Mouse (Mus musculus): Measurements from ENCODE around the gene Fgf14. TPM values are rescaled to one million over a fixed set of nuclear protein-coding genes. Genes with fewer than 3 reads are reported as not detected.

Fgf14 gene
- polyA plus RNA-seq, 1 experiment from 2014 or later: not detected

DNA sequence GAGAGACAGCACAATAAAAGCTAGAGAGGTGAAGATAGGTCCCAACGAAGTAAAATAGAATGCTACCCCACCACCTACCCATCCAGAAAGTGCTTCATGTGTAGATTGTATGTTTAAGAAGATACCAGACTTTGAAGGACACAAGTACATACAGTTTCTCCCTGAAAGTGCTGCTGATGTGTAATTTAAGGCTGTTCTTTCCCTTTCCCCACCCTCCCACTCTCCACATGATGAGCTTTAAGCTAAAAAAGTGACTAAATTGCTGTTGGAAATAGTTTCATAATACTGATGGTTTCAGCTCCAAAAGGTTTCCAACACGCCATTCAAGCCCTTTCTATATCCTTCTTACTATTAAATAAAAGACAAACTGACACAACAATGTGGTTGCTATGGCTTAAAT lies 63.5 kb downstream of the Fgf14 start:
- no peak for ATAC-seq (ENCODE audit: insufficient number of reproducible peaks, low FRiP score, low TSS enrichment, low read depth)
- H3K9ac ChIP-seq (ENCODE audit: low read length): no peak overlapping the region
- DNase-seq (ENCODE audit: low spot score): no peak
- no peak overlapping the region for H3K4me3 ChIP-seq (ENCODE audit: low read depth, low read length)
- 45% methylated on average over 2 of the region's 2 CpGs for WGBS
- H3K4me1 ChIP-seq (ENCODE audit: control insufficient read depth, insufficient read depth, low read length): no peaks in the 10 kb centered on the region
- H3K27ac ChIP-seq (replicated peaks; ENCODE audit: low read depth, low read length): no peak overlapping the region
- no peaks in the 10 kb centered on the region for H3K36me3 ChIP-seq (ENCODE audit: control insufficient read depth, insufficient read depth, low read length)
- no peak overlapping the region for H3K4me2 ChIP-seq (ENCODE audit: low read depth, severe bottlenecking)
- H3K27me3 ChIP-seq (ENCODE audit: control insufficient read depth, insufficient read depth, low read length): no peaks in the 10 kb centered on the region
- no peaks in the 10 kb centered on the region for H3K9me3 ChIP-seq (ENCODE audit: control insufficient read depth, low read length)

GRCm38 (mm10) chr14:124606036-124606711 lies 70.8 kb downstream of the Fgf14 start:
- Histone ChIP-seq H3K27me3 (ENCODE audit: control insufficient read depth, insufficient read depth, low read length) (no peaks in the 10 kb centered on the region), H3K4me3 (ENCODE audit: low read depth, low read length) (no peak overlapping the region), H3K4me2 (ENCODE audit: low read depth, severe bottlenecking) (no peak overlapping the region), H3K36me3 (ENCODE audit: control insufficient read depth, insufficient read depth, low read length) (no peaks in the 10 kb centered on the region), H3K27ac (replicated peaks; ENCODE audit: low read depth, low read length) (no peak overlapping the region), H3K4me1 (ENCODE audit: control insufficient read depth, insufficient read depth, low read length) (no peaks in the 10 kb centered on the region), H3K9ac (ENCODE audit: low read length) (no peak overlapping the region), H3K9me3 (ENCODE audit: control insufficient read depth, low read length) (no peaks in the 10 kb centered on the region)
- DNase-seq (ENCODE audit: low spot score) (no peak), ATAC-seq (ENCODE audit: insufficient number of reproducible peaks, low FRiP score, low TSS enrichment, low read depth) (no peak)
- WGBS: 94% methylated on average over 2 of the region's 2 CpGs

- 78% methylated on average over 1 of the region's 1 CpGs for WGBS
Observed at GRCm38 (mm10) chr14:124605031-124605743, 71.7 kb downstream of the Fgf14 start.

DNA sequence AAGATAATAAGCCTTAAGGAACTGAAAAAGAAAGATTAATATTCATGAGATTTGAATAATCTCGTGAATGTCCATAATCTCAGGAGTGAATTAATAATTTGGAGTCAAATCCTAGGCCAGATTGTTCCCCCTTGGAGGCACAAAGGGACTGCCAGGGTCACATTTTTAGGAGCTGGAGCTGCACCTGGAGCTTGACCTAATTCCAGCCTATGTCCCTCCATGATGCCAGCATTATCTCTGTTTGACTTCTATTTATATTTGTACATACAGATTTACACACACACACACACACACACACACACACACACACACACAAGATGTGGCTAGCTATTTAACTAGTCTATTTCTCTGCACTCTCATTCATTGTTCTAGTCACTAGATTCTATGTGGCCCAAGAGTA lies 100.4 kb downstream of the Fgf14 start:
- Histone ChIP-seq H3K9ac (ENCODE audit: low read length) (no peak overlapping the region), H3K36me3 (ENCODE audit: control insufficient read depth, insufficient read depth, low read length) (no peaks in the 10 kb centered on the region), H3K4me1 (ENCODE audit: control insufficient read depth, insufficient read depth, low read length) (no peaks in the 10 kb centered on the region), H3K4me2 (ENCODE audit: low read depth, severe bottlenecking) (no peak overlapping the region), H3K27me3 (ENCODE audit: control insufficient read depth, insufficient read depth, low read length) (no peaks in the 10 kb centered on the region), H3K27ac (replicated peaks; ENCODE audit: low read depth, low read length) (no peak overlapping the region), H3K4me3 (ENCODE audit: low read depth, low read length) (no peak overlapping the region), H3K9me3 (ENCODE audit: control insufficient read depth, low read length) (no peaks in the 10 kb centered on the region)
- WGBS: 79% methylated on average over 1 of the region's 1 CpGs
- ATAC-seq (ENCODE audit: insufficient number of reproducible peaks, low FRiP score, low TSS enrichment, low read depth): no peak
- no peak for DNase-seq (ENCODE audit: low spot score)

More at GRCm38 (mm10) chr14:124605031-124605743, 71.7 kb downstream of the Fgf14 start:
- DNase-seq (ENCODE audit: low spot score) (no peak), ATAC-seq (ENCODE audit: insufficient number of reproducible peaks, low FRiP score, low TSS enrichment, low read depth) (no peak)
- H3K27ac ChIP-seq (replicated peaks; ENCODE audit: low read depth, low read length): no peak overlapping the region
- no peak overlapping the region for H3K4me3 ChIP-seq (ENCODE audit: low read depth, low read length)
- no peaks in the 10 kb centered on the region for H3K9me3 ChIP-seq (ENCODE audit: control insufficient read depth, low read length)
- no peaks in the 10 kb centered on the region for H3K27me3 ChIP-seq (ENCODE audit: control insufficient read depth, insufficient read depth, low read length)
- no peaks in the 10 kb centered on the region for H3K4me1 ChIP-seq (ENCODE audit: control insufficient read depth, insufficient read depth, low read length)
- no peaks in the 10 kb centered on the region for H3K36me3 ChIP-seq (ENCODE audit: control insufficient read depth, insufficient read depth, low read length)
- H3K9ac ChIP-seq (ENCODE audit: low read length): no peak overlapping the region
- H3K4me2 ChIP-seq (ENCODE audit: low read depth, severe bottlenecking): no peak overlapping the region

GRCm38 (mm10) chr14:124575130-124575885 lies 101.6 kb downstream of the Fgf14 start:
- Histone ChIP-seq H3K4me1 (ENCODE audit: control insufficient read depth, insufficient read depth, low read length) (no peaks in the 10 kb centered on the region), H3K27ac (replicated peaks; ENCODE audit: low read depth, low read length) (no peak overlapping the region), H3K36me3 (ENCODE audit: control insufficient read depth, insufficient read depth, low read length) (no peaks in the 10 kb centered on the region), H3K4me2 (ENCODE audit: low read depth, severe bottlenecking) (no peak overlapping the region), H3K27me3 (ENCODE audit: control insufficient read depth, insufficient read depth, low read length) (no peaks in the 10 kb centered on the region), H3K9me3 (ENCODE audit: control insufficient read depth, low read length) (no peaks in the 10 kb centered on the region), H3K9ac (ENCODE audit: low read length) (no peak overlapping the region), H3K4me3 (ENCODE audit: low read depth, low read length) (no peak overlapping the region)
- 60% methylated on average over 1 of the region's 1 CpGs for WGBS
- DNase-seq (ENCODE audit: low spot score) (no peak), ATAC-seq (ENCODE audit: insufficient number of reproducible peaks, low FRiP score, low TSS enrichment, low read depth) (no peak)

GRCm38 (mm10) chr14:124566445-124566844 lies 110.5 kb downstream of the Fgf14 start:
- Histone ChIP-seq H3K4me1 (ENCODE audit: control insufficient read depth, insufficient read depth, low read length) (no peaks in the 10 kb centered on the region), H3K27ac (replicated peaks; ENCODE audit: low read depth, low read length) (no peak overlapping the region), H3K4me2 (ENCODE audit: low read depth, severe bottlenecking) (no peak overlapping the region), H3K9me3 (ENCODE audit: control insufficient read depth, low read length) (no peaks in the 10 kb centered on the region), H3K36me3 (ENCODE audit: control insufficient read depth, insufficient read depth, low read length) (no peaks in the 10 kb centered on the region), H3K27me3 (ENCODE audit: control insufficient read depth, insufficient read depth, low read length) (no peaks in the 10 kb centered on the region), H3K9ac (ENCODE audit: low read length) (no peak overlapping the region), H3K4me3 (ENCODE audit: low read depth, low read length) (no peak overlapping the region)
- WGBS: 86% methylated on average over 1 of the region's 1 CpGs
- DNase-seq (ENCODE audit: low spot score) (no peak), ATAC-seq (ENCODE audit: insufficient number of reproducible peaks, low FRiP score, low TSS enrichment, low read depth) (no peak)

- Histone ChIP-seq H3K4me1 (ENCODE audit: control insufficient read depth, insufficient read depth, low read length) (no peaks in the 10 kb centered on the region), H3K9me3 (ENCODE audit: control insufficient read depth, low read length) (no peaks in the 10 kb centered on the region), H3K36me3 (ENCODE audit: control insufficient read depth, insufficient read depth, low read length) (no peaks in the 10 kb centered on the region), H3K4me3 (ENCODE audit: low read depth, low read length) (no peak overlapping the region), H3K9ac (ENCODE audit: low read length) (no peak overlapping the region), H3K27ac (replicated peaks; ENCODE audit: low read depth, low read length) (no peak overlapping the region), H3K4me2 (ENCODE audit: low read depth, severe bottlenecking) (no peak overlapping the region), H3K27me3 (ENCODE audit: control insufficient read depth, insufficient read depth, low read length) (no peaks in the 10 kb centered on the region)
- WGBS: 82% methylated on average over 4 of the region's 4 CpGs
- DNase-seq (ENCODE audit: low spot score): no peak
- no peak for ATAC-seq (ENCODE audit: insufficient number of reproducible peaks, low FRiP score, low TSS enrichment, low read depth)
Observed at GRCm38 (mm10) chr14:124561544-124561943, 115.4 kb downstream of the Fgf14 start.

DNA sequence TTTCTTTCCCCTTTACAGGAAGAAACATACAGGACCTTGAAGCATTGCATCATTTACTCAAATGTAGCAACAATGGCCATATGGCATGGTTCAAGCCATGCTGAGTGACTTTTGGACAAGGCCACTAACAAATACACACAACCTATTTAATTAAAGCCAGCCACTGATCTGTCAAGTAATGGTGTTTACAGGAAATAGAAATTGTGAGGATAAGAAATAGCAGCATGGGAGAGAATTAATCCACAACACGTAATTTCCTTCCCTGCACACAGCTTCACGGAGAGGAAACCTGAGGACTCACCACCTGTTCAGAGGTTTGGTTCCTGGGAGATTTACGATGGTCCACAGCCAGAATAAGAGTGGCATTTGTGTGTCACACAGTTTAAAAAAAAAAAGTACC lies 140.8 kb downstream of the Fgf14 start:
- Histone ChIP-seq H3K9ac (ENCODE audit: low read length) (no peak overlapping the region), H3K4me1 (ENCODE audit: control insufficient read depth, insufficient read depth, low read length) (no peaks in the 10 kb centered on the region), H3K36me3 (ENCODE audit: control insufficient read depth, insufficient read depth, low read length) (no peaks in the 10 kb centered on the region), H3K27me3 (ENCODE audit: control insufficient read depth, insufficient read depth, low read length) (no peaks in the 10 kb centered on the region), H3K9me3 (ENCODE audit: control insufficient read depth, low read length) (no peaks in the 10 kb centered on the region), H3K4me3 (ENCODE audit: low read depth, low read length) (no peak overlapping the region), H3K27ac (replicated peaks; ENCODE audit: low read depth, low read length) (no peak overlapping the region), H3K4me2 (ENCODE audit: low read depth, severe bottlenecking) (no peak overlapping the region)
- no peak for ATAC-seq (ENCODE audit: insufficient number of reproducible peaks, low FRiP score, low TSS enrichment, low read depth)
- WGBS: 44% methylated on average over 3 of the region's 3 CpGs
- DNase-seq (ENCODE audit: low spot score): no peak
